Mouse (Mus musculus) thymus, postnatal 0 days (tissue): ENCODE results near the gene Spryd3. TPM values are rescaled to one million over a fixed set of nuclear protein-coding genes. Genes with fewer than 3 reads are reported as not detected.
"Not testable (repeated sequence)": the region's sequence is repeated elsewhere in the genome, so short reads cannot be mapped to it uniquely, and the experiment has no call there.

Experiments
- DNase-seq: peaks from one replicate; pipeline ENCODE4 v3.0.0-alpha.2; 2015; ENCODE audit warnings: low spot score
- polyA plus RNA-seq: library from polyadenylated mRNA; unstranded; fragments of >200 nt; fragmentation: Nextera tagmentation; extraction: Ambion mirVana; gene quantifications from 2 replicates; pipeline ENCODE4 v1.2.1, GENCODE M21; 2015

Gene Spryd3
- 19.1 and 19.9 TPM in 2 replicates for polyA plus RNA-seq

GRCm38 (mm10) chr15:102136129-102136758 lies at the start of gene Spryd3:
TSS of gene Spryd3 (minus strand) at chr15:102136234.
- peak; percentile 97 for DNase-seq

GRCm38 (mm10) chr15:102183076-102183475 lies 47.0 kb upstream of the Spryd3 start:
- DNase-seq = no peak

GRCm38 (mm10) chr15:102179924-102180323 lies 43.9 kb upstream of the Spryd3 start:
- DNase-seq = no peak

DNA sequence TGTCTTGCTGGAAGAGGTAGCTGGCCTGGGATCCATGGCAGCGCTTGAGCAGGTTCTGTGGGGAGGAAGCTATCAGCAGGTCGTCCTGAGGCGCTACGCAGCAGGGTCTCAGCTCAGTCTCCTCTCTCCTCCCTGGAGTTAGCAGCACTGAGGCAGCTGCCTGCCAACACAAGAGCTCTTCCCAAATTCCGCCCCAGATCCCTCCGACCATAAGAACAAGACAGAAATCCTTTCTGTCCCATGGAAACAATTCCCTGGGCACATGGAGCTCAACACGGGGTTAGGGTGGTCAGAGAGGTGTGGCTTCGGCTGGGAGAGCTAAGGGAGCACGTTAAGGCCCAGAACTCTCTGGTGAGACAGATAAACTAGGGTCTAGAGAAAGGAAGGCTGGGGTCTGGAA lies 43.1 kb upstream of the Spryd3 start:
- DNase-seq = no peak

DNA sequence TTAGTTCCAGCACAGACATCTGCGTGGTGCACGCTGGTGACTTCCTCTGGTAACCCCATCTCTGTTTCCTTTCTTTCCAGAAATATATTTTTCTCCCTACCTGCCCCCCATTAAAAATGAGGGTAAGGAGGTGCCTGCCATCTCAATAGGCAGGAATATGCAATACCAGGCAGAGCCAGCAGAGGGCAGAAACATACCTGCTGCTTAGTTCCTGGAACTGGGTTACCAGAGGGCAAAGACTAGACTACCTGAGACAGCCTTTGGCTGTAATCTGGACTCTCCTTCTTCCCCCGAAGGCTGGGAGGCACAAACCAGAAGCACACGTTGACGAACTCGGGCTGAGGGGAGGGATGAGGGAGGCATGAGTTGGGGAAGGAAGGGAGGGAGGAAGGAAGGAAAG lies 42.2 kb upstream of the Spryd3 start:
- DNase-seq = peak; percentile 80

DNA sequence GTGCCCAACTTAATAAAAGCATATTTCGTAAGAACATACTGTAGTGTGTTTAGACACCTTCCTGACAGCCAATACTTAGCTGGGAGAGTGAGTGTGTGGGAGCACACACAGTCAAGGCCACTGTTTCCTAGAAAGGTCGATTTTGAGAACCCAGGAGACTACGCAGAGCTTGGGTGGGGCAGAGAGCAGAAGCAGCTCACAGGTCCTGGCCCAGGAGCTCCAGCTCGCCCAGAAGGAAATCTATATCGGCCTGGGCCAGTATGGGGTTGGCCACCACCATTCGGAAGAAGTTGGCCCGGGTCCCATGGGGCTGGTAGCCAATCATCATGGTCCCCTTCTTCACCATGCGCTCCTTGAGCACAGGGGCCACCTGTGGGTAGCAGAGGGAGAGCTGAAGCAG lies 41.4 kb upstream of the Spryd3 start:
- DNase-seq = no peak

GRCm38 (mm10) chr15:102176571-102177316 lies 40.7 kb upstream of the Spryd3 start:
- DNase-seq = no peak

DNA sequence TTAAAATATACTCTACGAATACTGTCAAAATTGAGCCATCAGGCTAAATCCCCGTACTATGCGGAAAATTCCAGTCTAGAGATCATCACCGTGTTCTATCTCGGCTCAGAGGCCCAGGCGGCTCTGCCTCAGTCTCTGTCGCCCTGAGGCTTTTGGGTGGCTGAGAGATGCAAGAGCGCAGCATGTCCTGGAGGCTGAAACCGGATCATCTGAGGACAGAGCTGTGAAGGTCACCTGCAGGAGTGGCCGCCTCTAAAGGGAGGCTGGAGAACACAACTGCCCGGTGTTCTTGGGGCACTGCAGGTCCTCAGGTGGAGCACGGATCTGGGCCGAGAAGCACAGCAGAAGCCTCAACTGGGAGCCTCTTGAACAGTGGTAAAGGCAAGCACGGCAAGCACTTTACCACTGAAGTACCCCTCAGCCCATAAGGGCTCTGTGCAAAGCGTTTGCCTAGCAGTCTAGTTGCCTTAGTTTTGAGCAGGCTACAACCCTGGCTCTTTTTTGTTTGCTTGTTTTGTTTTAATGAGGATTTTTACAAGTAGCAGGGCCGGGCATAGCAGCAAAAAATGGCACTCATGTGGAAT lies 39.8 kb upstream of the Spryd3 start:
- no peak for DNase-seq

DNA sequence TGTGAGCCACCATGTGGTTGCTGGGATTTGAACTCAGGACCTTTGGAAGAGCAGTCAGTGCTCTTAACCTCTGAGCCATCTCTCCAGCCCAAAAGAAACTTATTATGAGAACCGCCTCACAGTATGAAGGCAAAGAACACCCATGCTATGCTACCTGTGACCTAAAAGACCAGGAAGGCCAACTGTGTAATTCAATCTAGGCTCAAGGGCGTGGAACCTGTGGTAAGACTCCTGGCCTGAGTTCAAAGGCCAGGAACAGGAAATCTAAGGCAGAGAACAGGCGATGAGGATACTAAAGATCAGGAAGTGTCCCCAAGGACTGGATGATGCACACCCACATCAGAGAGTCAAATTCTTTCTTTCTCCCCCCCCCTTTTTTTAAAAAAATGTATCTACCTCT lies 37.5 kb upstream of the Spryd3 start:
- DNase-seq = no peak

DNA sequence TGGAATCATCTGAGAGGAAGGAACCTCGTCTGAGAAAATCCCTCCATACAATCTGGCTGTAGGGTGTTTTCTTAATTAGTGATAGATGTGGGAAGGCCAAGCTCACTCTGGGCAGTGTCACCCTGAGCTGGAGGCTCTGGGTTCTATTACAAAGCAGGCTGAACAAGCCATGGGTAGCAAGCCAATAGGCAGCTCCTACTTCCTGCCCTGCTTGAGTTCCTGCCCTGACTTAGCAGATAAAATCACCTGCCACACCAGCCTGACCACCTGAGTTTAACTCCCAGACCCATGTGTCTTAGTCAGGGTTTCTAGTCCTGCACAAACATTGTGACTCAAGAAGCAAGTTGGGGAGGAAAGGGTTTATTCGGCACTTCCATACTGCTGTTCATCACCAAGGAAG lies 33.0 kb upstream of the Spryd3 start:
- no peak for DNase-seq

DNA sequence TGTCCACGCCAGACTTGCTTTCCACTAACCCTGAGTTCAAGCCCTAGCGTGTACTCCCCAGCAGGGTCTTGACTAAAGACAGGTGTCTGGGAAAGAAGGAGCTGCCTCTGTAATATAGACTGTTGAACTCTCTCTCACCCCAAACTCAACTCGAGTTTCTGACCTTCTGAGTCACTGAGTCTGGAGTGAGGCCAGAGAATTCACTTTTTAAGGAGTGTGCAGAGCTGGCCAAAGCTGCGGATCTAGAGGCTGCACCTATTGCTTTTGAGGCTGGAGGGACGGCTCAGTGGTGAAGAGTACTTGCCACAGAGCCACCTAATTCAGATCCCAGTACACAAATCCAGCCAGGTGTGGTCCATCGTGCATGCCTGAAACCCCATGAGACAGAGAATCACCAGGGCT lies 31.6 kb upstream of the Spryd3 start:
- DNase-seq = no peak

DNA sequence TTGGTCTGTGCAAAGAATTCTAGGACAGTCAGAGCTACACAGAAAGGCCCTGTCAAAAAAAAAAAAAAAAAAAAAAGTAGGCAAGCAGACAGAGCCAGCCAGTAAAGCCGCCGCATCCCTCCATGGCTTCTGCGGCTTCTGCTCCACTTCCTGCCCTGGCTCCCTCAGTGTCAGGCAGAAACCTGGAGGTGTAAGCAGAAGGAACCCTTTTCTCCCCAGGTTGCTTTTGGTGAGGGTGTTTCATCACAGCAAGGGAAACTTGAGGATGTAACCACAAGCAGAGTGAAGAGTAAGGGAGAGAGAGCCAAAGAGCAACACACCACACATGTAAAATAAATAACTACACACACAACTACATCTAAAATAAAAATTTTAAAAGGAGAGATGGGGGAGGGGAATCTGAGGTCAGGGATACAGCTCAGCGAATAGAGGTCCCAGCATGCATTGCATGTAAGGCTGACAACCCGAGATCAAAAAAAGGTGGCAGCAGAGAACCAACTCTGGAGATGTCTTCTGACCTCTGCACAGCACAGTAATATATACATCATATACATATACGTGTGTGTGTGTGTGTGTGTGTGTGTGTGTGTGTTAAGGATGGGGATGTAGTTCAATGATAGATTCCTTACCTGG lies 29.6 kb upstream of the Spryd3 start:
- DNase-seq = peak; percentile 68

DNA sequence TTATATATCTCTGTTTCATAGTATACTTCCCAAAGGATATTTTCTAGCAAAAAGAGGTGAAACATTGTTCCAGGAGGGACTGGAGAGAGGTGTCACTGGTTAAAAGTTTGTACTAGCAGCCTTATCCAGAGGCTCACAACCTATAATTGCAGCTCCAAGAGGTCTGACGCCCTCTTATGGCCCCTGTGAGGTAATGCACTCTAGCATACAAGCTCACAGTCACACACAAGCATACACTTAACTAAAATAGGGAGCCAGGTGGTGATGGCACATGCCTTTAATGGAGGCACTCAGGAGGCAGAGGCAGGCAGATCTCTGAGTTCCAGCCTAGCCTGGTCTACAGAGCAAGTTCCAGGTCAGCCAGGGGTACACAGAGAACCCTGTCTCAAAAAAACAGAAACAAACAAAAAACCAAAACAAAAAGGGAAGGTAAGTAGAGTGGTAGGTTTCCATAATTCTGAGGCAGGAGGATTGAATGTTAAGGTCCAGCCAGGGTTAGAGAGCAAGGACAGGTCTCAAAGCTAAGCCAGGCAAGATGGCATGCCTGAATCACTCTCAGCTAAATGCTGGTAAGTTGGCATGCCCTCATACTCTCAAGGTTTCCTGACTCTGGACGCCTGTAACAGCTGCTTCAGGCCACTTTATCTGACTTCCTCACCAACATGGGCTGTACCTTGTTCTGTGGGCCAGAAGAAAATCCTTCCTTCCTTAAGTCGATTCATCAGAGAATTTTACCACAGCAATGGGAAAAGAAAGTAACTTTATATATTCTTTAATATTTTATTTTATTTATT lies 28.1 kb upstream of the Spryd3 start:
- DNase-seq = no peak

- DNase-seq = no peak
These were observed 24.5 kb upstream of the Spryd3 start for GRCm38 (mm10) chr15:102160415-102161060.

DNA sequence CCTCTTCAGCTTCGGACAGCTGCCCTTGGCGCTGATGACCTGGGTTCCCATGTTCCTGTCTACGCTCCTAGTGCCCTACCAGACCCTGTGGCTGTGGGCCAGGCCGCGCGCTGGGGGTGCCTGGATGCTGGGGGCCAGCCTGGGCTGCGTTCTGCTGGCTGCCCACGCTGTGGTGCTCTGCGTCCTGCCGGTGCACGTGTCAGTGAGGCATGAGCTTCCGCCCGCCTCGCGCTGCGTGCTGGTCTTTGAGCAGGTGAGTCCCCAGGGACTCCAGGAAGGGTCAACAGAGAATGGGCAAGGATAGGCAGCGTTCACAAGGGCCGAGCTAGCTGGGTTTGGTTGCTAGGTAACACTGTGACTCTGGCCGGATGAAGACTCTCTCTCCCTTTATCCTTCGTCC lies 20.8 kb upstream of the Spryd3 start:
- DNase-seq = no peak

DNA sequence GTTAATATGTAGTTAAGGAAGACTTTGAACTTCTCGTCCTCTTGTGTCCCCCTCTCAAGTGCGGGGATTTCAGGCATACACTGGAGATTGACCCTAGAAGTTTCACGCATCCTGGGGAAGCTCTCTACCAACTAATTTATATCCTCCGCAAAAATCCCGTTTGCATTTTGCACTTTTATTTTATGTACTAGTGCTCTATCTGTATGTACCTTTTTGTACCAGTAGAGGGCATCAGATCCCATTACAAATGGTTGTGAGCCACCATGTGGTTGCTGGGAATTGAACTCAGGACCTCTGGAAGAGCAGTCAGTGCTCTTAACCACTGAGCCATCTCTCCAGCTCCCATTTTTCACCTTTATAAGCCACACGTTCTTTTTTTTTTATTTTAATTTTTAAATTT lies 19.0 kb upstream of the Spryd3 start:
- DNase-seq = not testable (repeated sequence)

DNA sequence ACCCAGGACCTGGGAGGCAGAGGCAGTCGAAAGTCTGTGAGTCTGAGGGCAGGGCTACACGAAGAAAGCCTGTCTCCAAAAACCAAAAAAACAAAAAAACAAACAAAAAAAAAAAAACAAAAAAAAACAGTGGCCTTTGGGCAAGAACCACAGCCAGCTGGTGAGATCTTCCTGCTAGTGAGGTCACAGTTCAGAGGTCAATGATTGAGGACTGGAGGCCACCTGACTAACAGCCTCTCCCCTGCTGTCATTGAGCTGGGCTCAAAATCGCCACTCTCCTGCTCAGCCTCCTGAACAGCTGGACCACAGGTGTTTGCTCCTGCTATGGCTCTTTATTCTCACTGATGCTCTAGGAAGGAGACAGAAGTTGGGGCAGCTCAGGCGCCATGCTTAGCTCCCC lies 16.6 kb upstream of the Spryd3 start:
- no peak for DNase-seq

DNA sequence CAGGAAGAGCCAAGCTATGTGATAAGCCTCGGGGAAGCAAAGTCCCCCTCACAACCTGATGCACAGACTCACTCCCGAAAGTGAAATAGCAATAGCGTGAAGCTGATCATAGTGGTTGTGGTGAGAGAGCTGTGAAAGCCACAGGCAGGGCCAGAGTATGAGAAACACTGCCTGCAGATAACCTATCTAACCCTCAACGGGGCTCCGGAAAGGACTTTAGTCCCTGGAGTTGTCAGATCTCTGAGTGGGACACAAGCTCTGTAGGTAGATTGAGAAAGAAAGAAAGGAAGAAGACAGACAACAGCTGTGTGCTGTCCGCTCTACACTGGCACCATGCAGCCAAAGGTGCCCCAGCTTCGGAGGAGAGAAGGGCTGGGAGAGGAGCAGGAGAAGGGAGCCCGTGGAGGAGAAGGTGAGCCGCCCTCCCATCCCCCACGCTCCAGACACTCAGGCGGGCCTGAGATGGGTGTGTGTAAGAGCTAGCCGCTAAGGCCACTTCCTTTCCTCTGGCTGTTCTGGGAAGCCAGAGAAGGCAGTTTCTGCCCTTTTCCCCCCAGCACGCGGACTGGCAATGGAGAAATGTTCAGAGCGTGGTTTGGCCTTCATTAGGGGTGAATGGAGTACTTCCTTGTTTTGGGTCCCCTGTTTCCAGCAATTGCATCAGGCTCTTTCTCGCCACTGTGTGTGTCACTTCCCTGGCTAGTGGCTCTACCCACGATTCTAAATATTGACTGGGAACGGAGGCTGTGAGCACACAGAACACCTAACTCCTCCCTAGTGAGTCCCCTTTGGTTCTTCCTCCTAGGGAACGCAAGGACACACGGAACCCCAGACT lies 14.5 kb upstream of the Spryd3 start, which contains the start of gene Soat2:
Gene Soat2 (plus strand): TSS at position 226 of the 835 bp plus-strand sequence.
- peak; percentile 26 for DNase-seq

DNA sequence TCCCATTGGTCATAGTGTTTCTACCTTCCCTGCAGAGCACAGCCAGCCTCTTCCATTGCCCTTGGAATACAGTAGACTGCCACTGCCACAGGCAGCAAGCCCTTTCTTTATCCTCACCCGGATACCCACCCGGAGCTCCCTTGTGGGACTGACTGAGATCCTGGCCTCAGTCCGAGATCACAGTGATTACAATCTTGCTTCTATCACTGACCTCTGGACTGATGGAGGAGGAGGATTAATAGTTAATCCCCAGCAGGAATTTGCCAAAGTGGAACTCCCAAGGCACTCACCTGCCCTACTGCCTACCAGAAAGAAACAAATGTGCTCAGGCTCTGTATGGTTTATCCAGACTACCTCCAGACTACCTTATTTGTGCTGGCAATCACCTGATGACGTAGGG lies 13.5 kb upstream of the Spryd3 start:
- no peak for DNase-seq
